Mouse (Mus musculus): ENCODE measurements around the gene Greb1.

GRCm38 (mm10) chr12:16648273-16648672 lies 152.4 kb downstream of the Greb1 start:
- TF ChIP-seq CTCF (IDR thresholded peaks at IDR 0.05; ENCODE audit: low read depth) (no peak), EP300 (IDR thresholded peaks at IDR 0.05; ENCODE audit: low read depth) (no peak)

All from liver, embryonic 14.5 days (tissue).